Mouse (Mus musculus) ZHBTc4 (cell line): ENCODE measurements at regions not wholly inside any gene's neighbourhood (a gene's known extent, or its start where the extent isn't known, plus 50 kb on each side); places are given as distances from the start of the nearest gene placed in this dataset.
A peak's percentile ranks its signal among the peaks of the same experiment; 100 is the strongest.
"Not testable (repeated sequence)": the region's sequence is repeated elsewhere in the genome, so short reads cannot be mapped to it uniquely, and the experiment has no call there.

Experiments
- DNase-seq: peaks from one replicate; pipeline ENCODE4 v3.0.0-alpha.2; 2011; ENCODE audit warnings: low read depth, low spot score

DNA sequence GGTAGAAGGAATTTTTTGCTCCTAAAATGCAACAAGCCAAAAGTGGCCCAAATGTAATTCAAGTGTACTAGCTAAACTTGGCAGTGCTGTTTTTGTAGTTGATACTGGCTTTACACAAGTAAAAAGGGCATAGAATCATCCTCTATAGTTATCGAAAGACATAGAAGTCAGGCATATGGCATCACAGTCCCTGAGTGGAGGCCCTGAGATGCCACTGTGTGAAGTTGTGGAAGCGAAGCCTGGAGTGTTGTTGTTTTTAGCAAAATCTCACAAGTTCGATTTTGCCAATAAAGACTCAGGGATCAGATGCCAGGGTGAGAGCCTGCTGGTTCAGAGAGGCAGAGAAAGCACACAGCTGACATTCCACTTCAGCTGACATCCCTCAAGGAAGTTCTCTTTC, 121.6 kb upstream of the C9orf72 start:
- no peak for DNase-seq

DNA sequence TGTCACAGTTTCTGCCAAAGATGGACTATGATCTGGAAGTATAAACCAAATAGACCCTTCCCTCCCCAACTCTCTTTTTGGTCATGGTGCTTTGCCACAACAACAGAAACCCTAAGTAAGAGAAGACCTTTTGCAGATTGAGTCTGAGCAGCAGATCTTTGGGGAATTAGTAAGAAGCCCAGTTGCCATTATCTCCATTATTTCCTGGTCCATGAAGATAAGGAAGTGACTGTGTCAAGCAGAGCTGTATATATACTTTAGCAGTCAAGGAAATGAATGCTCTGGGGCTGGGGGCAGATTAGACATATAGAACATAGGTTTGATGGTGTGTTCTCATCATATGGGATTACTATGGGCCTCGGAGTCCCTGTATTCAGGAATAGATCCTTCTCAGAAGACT, 117.8 kb upstream of the C9orf72 start:
- DNase-seq = no peak

DNA sequence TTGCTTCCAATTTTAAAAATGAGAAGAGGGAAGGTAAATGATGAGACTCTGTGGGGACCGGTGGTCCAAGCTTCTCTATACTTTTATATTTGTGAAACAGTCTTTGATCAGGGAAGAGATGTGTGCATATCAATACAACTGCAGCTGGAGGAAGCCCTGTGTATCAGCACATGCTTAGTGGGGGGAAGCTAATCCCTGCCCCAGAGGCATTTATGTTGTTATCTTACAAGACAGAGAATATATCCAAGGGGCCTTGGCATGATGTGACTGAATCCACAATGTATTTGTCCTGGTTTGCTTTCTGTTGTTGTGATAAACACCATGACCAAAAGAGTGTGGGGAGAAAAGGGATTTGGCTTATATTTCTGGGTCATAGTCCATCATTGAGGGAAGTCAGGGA, 105.2 kb upstream of the C9orf72 start:
- no peak for DNase-seq

DNA sequence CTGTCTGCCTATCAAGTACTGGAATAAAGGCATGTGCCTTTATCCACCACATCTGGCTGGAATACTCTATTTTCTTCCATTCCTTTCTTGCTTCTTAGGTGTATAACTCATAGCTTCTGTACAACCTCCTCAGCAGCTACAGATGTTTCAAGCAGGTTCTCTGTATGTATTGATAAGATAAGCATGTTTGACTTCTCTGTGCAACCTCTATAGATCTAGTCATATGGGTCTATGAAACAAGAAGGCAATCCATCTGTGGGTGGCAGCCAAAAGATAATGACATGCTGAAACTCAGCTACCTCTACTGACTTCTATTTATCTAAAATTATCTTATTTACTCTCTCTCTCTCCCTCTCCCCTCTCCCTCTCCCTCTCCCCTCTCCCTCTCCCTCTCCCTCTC, 99.3 kb upstream of the C9orf72 start:
- no peak for DNase-seq

DNA sequence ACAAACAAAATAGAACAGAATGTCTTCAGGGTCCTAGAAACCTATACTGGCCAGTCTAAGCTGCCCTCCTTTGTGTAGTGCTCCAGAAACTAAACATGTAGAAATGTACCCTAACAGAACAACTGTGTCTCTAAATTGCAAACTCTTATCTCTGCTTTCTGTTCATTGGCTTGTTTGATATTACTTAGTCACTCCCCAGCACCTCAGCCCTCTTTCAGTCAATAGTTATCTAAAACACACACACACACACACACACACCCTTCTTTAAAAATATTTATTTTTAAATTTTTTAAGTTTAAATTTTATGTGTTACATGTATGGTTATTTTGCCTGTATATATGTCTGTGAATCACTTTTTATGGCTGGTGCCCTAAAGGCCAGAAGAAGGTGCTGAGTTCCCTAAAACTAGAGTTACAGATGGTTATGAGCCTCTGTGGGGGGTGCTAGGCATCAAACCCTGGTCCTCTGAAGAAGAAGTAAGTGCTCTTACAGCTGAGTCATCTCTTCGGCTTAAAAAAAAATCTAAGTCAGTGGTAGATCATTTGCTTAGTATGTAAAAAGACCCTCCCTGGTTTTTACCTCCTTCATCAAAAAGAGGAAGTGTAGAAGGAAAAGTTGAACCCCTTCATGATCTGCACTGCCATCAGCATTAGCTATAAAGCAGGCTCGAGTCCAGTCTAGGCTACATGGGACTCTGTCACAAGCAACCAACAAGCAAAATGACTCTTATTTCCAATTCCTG, 96.6 kb upstream of the C9orf72 start:
- no peak for DNase-seq

DNA sequence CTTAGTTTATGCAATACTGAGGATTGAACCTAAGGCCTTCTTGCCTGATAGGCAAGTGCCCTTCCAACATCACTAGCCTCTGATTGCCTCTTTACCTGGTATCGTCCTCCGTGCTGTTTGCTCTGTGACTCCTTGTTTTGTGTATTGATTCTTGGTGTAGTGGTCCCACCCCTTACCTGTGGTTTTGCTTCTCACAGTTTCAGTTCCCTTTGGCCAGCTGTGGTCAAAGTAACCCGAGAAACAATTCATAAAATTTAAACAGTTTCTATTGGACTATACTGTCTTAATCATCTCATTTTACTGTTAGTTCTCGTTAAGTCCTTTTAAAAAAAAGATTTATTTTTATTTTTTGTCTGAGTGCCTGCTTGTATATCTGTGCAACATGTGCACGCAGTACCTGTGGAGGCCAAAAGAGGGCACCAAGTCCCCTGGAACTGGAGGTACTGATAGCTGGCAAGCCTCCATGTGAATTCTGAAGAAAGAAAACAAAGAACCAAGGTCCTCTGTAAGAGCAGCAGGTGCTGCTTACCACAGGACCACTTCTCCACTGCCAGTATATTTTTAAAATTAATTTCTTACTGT, 84.5 kb upstream of the C9orf72 start:
- DNase-seq = peak; percentile 65

DNA sequence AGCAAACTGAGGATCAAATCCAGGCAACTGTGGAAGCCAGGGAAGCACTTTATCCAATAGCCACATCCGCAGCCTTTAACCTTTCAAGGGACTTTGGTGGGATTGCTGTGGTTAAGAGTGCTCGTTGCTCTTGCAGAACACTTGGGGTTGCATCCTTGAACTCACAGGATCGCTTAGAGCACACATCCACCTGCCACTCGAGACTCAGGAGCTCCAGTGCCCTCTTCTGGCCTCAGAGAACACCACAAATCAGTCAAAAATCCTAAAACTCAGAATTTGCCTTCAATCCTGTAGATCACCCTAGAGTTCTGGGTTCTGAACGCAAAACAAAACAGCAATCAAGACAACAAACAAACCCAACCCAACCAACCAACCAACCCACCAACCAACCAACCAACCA, 82.2 kb upstream of the C9orf72 start:
- peak; percentile 19 for DNase-seq

DNA sequence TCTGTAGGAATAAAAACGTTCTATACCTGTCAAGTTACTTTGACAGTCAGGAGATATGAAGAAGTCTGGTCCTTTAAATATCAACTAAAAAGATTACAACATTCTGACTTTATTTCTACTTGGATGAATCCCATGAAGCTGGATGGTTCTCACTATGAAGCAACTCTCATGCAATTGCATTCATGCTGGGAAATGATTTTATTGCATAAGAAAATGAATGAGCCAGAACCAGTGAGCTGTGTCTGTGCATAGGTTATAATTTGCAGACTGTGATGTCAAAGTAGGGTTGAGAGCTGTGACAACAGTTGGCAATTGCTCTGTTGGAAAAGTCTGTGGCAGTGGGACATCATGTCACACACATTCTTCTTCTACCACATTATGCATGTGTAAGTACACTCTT, 79.2 kb upstream of the C9orf72 start:
- no peak for DNase-seq

DNA sequence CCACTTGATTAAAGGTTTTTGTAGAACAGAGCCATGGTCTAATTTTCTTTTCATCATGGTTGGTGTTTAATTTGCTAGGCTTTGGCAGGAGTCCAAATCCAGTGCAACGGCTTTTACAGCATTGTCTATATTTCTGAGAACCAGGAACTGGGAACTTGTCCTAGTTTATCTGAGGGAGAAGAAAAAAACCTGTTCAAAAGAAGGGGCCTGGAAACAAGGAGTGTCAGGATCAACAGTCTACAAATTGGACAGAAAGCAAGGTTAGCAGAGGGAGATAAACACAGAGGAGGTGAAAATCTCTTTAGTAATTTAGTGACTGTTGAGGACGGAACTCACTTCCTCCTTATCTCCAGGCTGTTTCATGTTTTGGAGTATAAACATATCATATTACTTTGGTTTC, 74.9 kb upstream of the C9orf72 start:
- no peak for DNase-seq

DNA sequence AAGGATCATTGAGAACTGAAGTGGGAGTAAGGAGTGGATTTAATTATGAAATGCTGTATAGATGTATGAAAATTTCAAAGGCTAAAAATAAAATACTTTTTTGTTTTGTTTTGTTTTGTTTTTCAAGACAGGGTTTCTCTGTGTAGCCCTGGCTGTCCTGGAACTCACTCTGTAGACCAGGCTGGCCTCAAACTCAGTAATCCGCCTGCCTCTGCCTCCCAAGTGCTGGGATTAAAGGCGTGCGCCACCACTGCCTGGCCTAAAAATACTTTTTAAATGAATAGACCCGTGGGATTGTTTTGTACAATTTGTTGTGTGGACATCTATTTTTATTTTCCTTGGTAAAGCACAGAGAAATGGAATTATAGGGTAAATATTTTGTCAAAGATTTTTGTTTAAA, 74.4 kb upstream of the C9orf72 start:
- DNase-seq = not testable (repeated sequence)

DNA sequence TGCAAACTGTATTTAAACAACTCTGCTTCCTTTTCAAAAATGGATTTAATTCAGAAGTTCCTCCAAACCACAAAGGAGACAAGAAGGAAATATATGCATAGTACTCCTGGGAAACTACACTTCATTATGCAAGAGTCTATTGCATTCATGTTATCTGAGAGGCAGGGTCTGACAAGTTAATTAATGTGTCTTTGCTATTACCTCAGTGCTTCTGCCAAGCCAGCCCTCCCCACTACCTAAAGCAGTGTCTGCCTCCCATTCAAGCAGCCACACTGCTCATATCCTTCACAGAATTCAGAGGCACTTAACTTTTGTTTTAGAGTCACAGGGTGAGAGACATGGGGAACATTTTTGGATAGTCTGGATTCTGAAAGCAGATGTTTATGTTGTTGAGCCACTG, 58.6 kb upstream of the C9orf72 start:
- DNase-seq = no peak
